Mouse (Mus musculus): Measurements from ENCODE around the gene Cyp3a59. TPM values are rescaled to one million over a fixed set of nuclear protein-coding genes. Genes with fewer than 3 reads are reported as not detected.
"Not testable (repeated sequence)": the region's sequence is repeated elsewhere in the genome, so short reads cannot be mapped to it uniquely, and the experiment has no call there.

The Cyp3a59 gene
- polyA plus RNA-seq (2015; fragmentation: Nextera tagmentation; extraction: Ambion mirVana): 0.06 TPM in 1 of 2 replicates, not detected in the other

DNA sequence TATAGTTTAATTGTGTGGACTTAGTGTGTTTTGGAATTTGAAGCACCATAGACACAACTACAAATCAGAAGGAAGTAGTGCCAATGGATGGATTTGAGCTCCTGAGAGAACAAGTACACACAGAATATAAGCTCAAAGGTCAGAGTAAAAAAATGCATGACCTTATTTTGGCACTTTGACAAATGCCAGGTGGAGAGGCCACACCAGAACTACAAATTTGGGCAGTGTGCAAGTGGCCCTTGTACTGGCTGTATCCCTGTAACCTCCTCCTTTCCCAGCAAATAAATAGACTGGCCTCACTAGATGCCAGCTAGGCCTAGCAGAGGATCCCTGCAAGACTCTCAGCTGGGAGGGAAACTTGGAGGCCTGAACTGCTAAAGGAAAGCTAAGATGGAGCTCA, at the start of gene Cyp3a59:
Gene Cyp3a59, plus strand, starts transcription at position 313 of the 400 bp plus-strand sequence.
- H3K4me1 ChIP-seq (replicated peaks; ENCODE audit: control insufficient read depth, insufficient read depth); DNase-seq (ENCODE audit: low spot score); ATAC-seq (ENCODE audit: low FRiP score, low TSS enrichment); H3K36me3 ChIP-seq (ENCODE audit: control insufficient read depth, insufficient read depth, low read length); H3K27me3 ChIP-seq (ENCODE audit: control insufficient read depth, insufficient read depth, low read length); H3K4me3 ChIP-seq (ENCODE audit: low read depth, low read length); H3K27ac ChIP-seq (replicated peaks); H3K9me3 ChIP-seq (ENCODE audit: control insufficient read depth, low read length); H3K4me2 ChIP-seq (replicated peaks; ENCODE audit: low read depth); H3K9ac ChIP-seq (ENCODE audit: low read length): not testable (repeated sequence)

DNA sequence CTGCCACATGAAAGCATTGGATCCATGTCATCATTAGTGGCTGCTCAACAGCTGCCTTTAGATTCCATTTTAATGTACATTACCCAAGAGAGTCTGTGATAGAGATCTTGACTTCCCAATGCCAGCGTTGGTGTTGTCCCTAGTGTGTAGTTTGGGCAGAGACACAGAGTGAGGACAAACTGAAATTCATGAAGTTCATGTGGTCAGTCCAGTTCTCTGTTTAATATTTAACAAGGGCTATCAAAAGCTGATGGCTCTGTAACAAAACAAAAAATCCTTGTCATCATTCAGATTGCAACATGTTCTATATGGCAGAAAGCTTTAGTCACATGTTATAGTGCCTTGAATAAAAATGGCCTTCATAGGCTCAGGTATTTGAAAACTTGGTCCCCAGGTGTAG, 9.0 kb upstream of the Cyp3a59 start:
- H3K4me2 ChIP-seq (replicated peaks; ENCODE audit: low read depth): no peak overlapping the region
- H3K27me3 ChIP-seq (ENCODE audit: control insufficient read depth, insufficient read depth, low read length): no peaks in the 10 kb centered on the region
- H3K27ac ChIP-seq (replicated peaks): no peak overlapping the region
- no peaks in the 10 kb centered on the region for H3K4me1 ChIP-seq (replicated peaks; ENCODE audit: control insufficient read depth, insufficient read depth)
- no peaks in the 10 kb centered on the region for H3K36me3 ChIP-seq (ENCODE audit: control insufficient read depth, insufficient read depth, low read length)
- TF ChIP-seq CTCF (IDR thresholded peaks at IDR 0.05; ENCODE audit: low read depth) (no peak), EP300 (optimal IDR thresholded peaks at IDR 0.05) (no peak)
- DNase-seq (ENCODE audit: low spot score): no peak
- ATAC-seq (ENCODE audit: low FRiP score, low TSS enrichment): no peak
- no peaks in the 10 kb centered on the region for H3K9me3 ChIP-seq (ENCODE audit: control insufficient read depth, low read length)
- no peak overlapping the region for H3K9ac ChIP-seq (ENCODE audit: low read length)
- H3K4me3 ChIP-seq (ENCODE audit: low read depth, low read length): no peak overlapping the region
- WGBS: 50% methylated on average over 1 of the region's 1 CpGs

DNA sequence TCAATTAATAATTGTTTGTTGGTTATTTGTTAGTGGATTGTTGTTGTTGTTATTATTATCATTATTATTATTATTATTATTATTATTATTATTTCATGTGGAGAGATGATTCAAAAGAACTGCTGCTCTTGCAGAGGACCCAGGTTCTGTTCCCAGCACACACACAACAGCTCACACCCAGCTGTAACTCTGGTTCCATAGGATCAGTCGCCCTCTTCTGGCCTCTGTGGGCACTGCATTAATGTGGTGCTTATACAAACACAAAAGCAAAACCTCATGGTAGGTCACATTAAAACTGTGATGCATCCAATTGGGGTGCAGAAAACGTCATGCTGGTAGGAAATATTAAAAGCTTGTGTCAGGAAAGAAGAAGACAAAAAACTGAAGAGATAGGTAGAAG, 68.8 kb downstream of the Cyp3a59 start:
- H3K9me3 ChIP-seq (ENCODE audit: control insufficient read depth, low read length): no peaks in the 10 kb centered on the region
- no peaks in the 10 kb centered on the region for H3K36me3 ChIP-seq (ENCODE audit: control insufficient read depth, insufficient read depth, low read length)
- no peak overlapping the region for H3K4me2 ChIP-seq (replicated peaks; ENCODE audit: low read depth)
- no peak for DNase-seq (ENCODE audit: low spot score)
- no peak overlapping the region for H3K9ac ChIP-seq (ENCODE audit: low read length)
- H3K27me3 ChIP-seq (ENCODE audit: control insufficient read depth, insufficient read depth, low read length): no peaks in the 10 kb centered on the region
- H3K27ac ChIP-seq (replicated peaks): no peak overlapping the region
- no peak for ATAC-seq (ENCODE audit: low FRiP score, low TSS enrichment)
- TF ChIP-seq CTCF (IDR thresholded peaks at IDR 0.05; ENCODE audit: low read depth) (peak; percentile 15; the same call in 1 of the 2 replicates), EP300 (optimal IDR thresholded peaks at IDR 0.05) (no peak)
- no peaks in the 10 kb centered on the region for H3K4me1 ChIP-seq (replicated peaks; ENCODE audit: control insufficient read depth, insufficient read depth)
- H3K4me3 ChIP-seq (ENCODE audit: low read depth, low read length): no peak overlapping the region
- WGBS: 41% methylated on average over 2 of the region's 2 CpGs

DNA sequence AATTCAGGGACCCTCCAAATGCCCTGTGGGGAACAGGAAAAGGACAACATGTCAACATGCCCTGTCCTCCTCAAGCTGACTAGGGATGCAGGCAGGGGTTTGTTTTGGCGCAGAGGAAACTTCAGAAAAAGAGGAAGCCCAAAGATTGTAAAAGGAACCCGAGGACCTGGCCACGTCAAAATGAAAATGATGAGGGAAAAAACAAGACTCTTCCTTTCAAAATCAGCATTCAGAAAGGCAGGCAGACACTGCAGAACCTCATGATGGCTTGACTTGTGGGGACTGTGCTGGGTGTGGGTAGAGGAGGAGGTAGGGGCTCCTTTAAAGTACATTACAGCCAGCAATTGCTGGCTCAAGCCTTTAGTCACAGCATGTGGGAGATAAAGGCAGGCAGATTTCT, 71.4 kb downstream of the Cyp3a59 start:
- 65% methylated on average over 3 of the region's 3 CpGs for WGBS
- Histone ChIP-seq H3K27me3 (ENCODE audit: control insufficient read depth, insufficient read depth, low read length) (no peaks in the 10 kb centered on the region), H3K4me3 (ENCODE audit: low read depth, low read length) (no peak overlapping the region), H3K36me3 (ENCODE audit: control insufficient read depth, insufficient read depth, low read length) (no peaks in the 10 kb centered on the region), H3K4me2 (replicated peaks; ENCODE audit: low read depth) (no peak overlapping the region), H3K9me3 (ENCODE audit: control insufficient read depth, low read length) (no peaks in the 10 kb centered on the region), H3K4me1 (replicated peaks; ENCODE audit: control insufficient read depth, insufficient read depth) (no peaks in the 10 kb centered on the region), H3K9ac (ENCODE audit: low read length) (no peak overlapping the region), H3K27ac (replicated peaks) (no peak overlapping the region)
- DNase-seq (ENCODE audit: low spot score) (no peak), ATAC-seq (ENCODE audit: low FRiP score, low TSS enrichment) (no peak)
- no peak for TF ChIP-seq EP300 (optimal IDR thresholded peaks at IDR 0.05)
- no peak for TF ChIP-seq CTCF (IDR thresholded peaks at IDR 0.05; ENCODE audit: low read depth)

DNA sequence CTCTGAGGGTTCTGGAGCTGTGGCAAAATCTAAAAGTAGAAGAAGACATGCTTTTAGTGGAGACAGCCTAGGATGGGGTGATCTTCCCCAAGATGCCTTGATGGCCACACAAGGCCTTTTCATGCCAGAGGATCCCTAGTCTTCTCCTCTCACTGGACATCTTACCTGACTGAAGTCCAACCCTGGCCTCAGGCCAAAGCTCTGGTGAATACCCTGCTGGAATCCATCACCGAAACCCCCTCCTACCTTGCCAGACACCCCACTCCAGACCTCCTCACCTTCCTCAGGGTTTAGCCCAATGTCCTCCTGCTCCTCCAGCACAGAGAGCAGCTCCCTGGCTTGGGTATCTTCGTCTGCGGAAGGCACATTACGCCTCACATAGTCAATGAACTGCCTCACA, 79.3 kb downstream of the Cyp3a59 start:
- H3K27me3 ChIP-seq (ENCODE audit: control insufficient read depth, insufficient read depth, low read length); H3K27ac ChIP-seq (replicated peaks); H3K9ac ChIP-seq (ENCODE audit: low read length); H3K9me3 ChIP-seq (ENCODE audit: control insufficient read depth, low read length); DNase-seq (ENCODE audit: low spot score); H3K36me3 ChIP-seq (ENCODE audit: control insufficient read depth, insufficient read depth, low read length); H3K4me3 ChIP-seq (ENCODE audit: low read depth, low read length); H3K4me2 ChIP-seq (replicated peaks; ENCODE audit: low read depth); H3K4me1 ChIP-seq (replicated peaks; ENCODE audit: control insufficient read depth, insufficient read depth); ATAC-seq (ENCODE audit: low FRiP score, low TSS enrichment): not testable (repeated sequence)
- 88% methylated on average over 4 of the region's 4 CpGs for WGBS

DNA sequence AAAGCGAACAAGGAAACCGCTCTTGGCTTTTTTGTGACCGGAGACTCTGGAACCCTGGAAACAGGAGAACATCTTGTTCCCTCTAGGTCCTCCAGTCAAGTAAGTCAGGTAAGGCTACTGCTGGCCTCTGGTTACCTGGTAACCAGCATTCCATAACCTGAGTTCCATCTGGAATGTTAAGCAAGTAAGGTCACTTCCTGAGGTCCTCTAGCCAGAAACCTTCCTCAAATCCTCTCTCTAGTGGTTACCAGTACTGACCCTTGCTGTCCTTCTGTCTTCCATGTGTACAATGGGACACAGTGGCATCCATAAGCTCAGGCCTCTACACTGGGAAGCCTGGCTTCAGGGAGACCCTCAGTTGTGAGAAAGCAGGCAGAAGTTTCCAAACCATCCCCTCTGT, 81.4 kb downstream of the Cyp3a59 start, which contains the start of gene Gm5565:
Gene Gm5565, minus strand, starts transcription at position 101 of the 400 bp plus-strand sequence.
- not testable (repeated sequence) for H3K9me3 ChIP-seq (ENCODE audit: control insufficient read depth, low read length); ATAC-seq (ENCODE audit: low FRiP score, low TSS enrichment); DNase-seq (ENCODE audit: low spot score); H3K4me3 ChIP-seq (ENCODE audit: low read depth, low read length); H3K4me2 ChIP-seq (replicated peaks; ENCODE audit: low read depth); H3K36me3 ChIP-seq (ENCODE audit: control insufficient read depth, insufficient read depth, low read length); H3K27me3 ChIP-seq (ENCODE audit: control insufficient read depth, insufficient read depth, low read length); H3K27ac ChIP-seq (replicated peaks); H3K4me1 ChIP-seq (replicated peaks; ENCODE audit: control insufficient read depth, insufficient read depth); H3K9ac ChIP-seq (ENCODE audit: low read length)
- WGBS: 91% methylated on average over 3 of the region's 3 CpGs

Other genes starting within 250 kb of the Cyp3a59 start
- 0.65 and 2.3 TPM in 2 replicates for gene Cyp3a11, start 199.3 kb upstream of the Cyp3a59 start, polyA plus RNA-seq (2015; fragmentation: Nextera tagmentation; extraction: Ambion mirVana)
- 0.27 and 0.58 TPM in 2 replicates for gene Cyp3a25, start 69.6 kb upstream of the Cyp3a59 start, polyA plus RNA-seq (2015; fragmentation: Nextera tagmentation; extraction: Ambion mirVana)
- gene Gm5565, start 81.3 kb downstream of the Cyp3a59 start, polyA plus RNA-seq (2015; fragmentation: Nextera tagmentation; extraction: Ambion mirVana): not detected in 2 replicates
- not detected in 2 replicates for gene Gm6309, start 91.5 kb downstream of the Cyp3a59 start, polyA plus RNA-seq (2015; fragmentation: Nextera tagmentation; extraction: Ambion mirVana)
- gene 1700001J03Rik, start 106.0 kb downstream of the Cyp3a59 start, polyA plus RNA-seq (2015; fragmentation: Nextera tagmentation; extraction: Ambion mirVana): not detected in 2 replicates
- gene Rnf6, start 142.3 kb downstream of the Cyp3a59 start, polyA plus RNA-seq (2015; fragmentation: Nextera tagmentation; extraction: Ambion mirVana): 35.9 and 38.3 TPM in 2 replicates
- 12.2 and 12.6 TPM in 2 replicates for gene Cdk8, start 152.0 kb downstream of the Cyp3a59 start, polyA plus RNA-seq (2015; fragmentation: Nextera tagmentation; extraction: Ambion mirVana)